Comparison of ENCODE assay signal across 8 mouse cellular contexts in genomic region chr5:137381152-137381551, GRCm38 (mm10). TPM values are rescaled to one million over a fixed set of nuclear protein-coding genes. Genes with fewer than 3 reads are reported as not detected.
DNase-seq lines count a peak whose midpoint lies in the region; ATAC-seq and TF ChIP-seq lines count a peak whose summit lies in the region.

No protein-coding gene starts in this region.

- ATAC-seq in intestine, embryonic 14.5 days (replicated peaks; ENCODE audit: low FRiP score, low TSS enrichment, low read depth) = no peak
- ATAC-seq in intestine, embryonic 15.5 days = no peak
- peak; percentile 42; the same call in 1 of the 2 replicates for ATAC-seq in granulocyte monocyte progenitor cell, adult 5-6 weeks (replicated peaks; ENCODE audit: poor library complexity, severe bottlenecking)
- no peak for ATAC-seq in activated CD4-positive, CD25-positive, alpha-beta regulatory T cell, adult 4 months

- WGBS in intestine, embryonic 14.5 days = 42% methylated on average over 4 of the region's 4 CpGs
- WGBS in intestine, embryonic 15.5 days = 48% methylated on average over 4 of the region's 4 CpGs

- no peak overlapping the region for H3K4me2 ChIP-seq in intestine, embryonic 14.5 days (ENCODE audit: low read length)
- no peak overlapping the region for H3K4me2 ChIP-seq in intestine, embryonic 15.5 days (replicated peaks)

- H3K4me3 ChIP-seq in intestine, embryonic 14.5 days (ENCODE audit: low read depth, low read length) = no peak overlapping the region
- no peak overlapping the region for H3K4me3 ChIP-seq in intestine, embryonic 15.5 days (replicated peaks)
- no peak overlapping the region for H3K4me3 ChIP-seq in ES-E14 (ENCODE audit: insufficient read depth in 1 of 2, low read depth in 1 of 2, low read length in 2 of 2, poor library complexity in 1 of 2, severe bottlenecking in 1 of 2)

- no peaks in the 10 kb centered on the region for H3K27me3 ChIP-seq in intestine, embryonic 14.5 days (replicated peaks; ENCODE audit: control insufficient read depth, insufficient read depth, low read length)
- H3K27me3 ChIP-seq in intestine, embryonic 15.5 days (replicated peaks) = no peaks in the 10 kb centered on the region

- H3K4me1 ChIP-seq in intestine, embryonic 14.5 days (replicated peaks; ENCODE audit: control insufficient read depth, insufficient read depth, low read length) = 0 out of 2 replicates have a peak, but pooled peaks cover 3% of the 10 kb centered on the region
- peaks cover 4% of the 10 kb centered on the region; the same call in 1 of the 2 replicates for H3K4me1 ChIP-seq in intestine, embryonic 15.5 days (replicated peaks)
- peaks cover 5% of the 10 kb centered on the region in 2 experiments; a peak in 3 of 4 replicates for H3K4me1 ChIP-seq in ES-E14 (ENCODE audit: control insufficient read depth in 2 of 2, insufficient read depth in 2 of 2, low read length in 2 of 2, poor library complexity in 1 of 2)

- no peak overlapping the region for H3K27ac ChIP-seq in intestine, embryonic 14.5 days (ENCODE audit: low read depth)
- no peak overlapping the region for H3K27ac ChIP-seq in intestine, embryonic 15.5 days
- no peak overlapping the region for H3K27ac ChIP-seq in ES-E14 (ENCODE audit: insufficient read depth, low read depth, low read length, poor library complexity, severe bottlenecking)

- in situ Hi-C loops in ES-E14 (cut with MboI; ENCODE audit: low sequenced_read_pairs in 2 of 2, unreplicated experiment in 2 of 2) = no loop called here

- H3K9me3 ChIP-seq in intestine, embryonic 14.5 days (ENCODE audit: control insufficient read depth, low read length) = no peaks in the 10 kb centered on the region
- no peaks in the 10 kb centered on the region for H3K9me3 ChIP-seq in intestine, embryonic 15.5 days
- no peaks in the 10 kb centered on the region for H3K9me3 ChIP-seq in ES-E14 (ENCODE audit: control insufficient read depth, insufficient read depth, low read depth, low read length)

- peak; percentile 71 for DNase-seq in intestine, embryonic 14.5 days (ENCODE audit: low spot score)
- peak; percentile 75 for DNase-seq in ES-E14 (ENCODE audit: low read depth, low spot score)
- DNase-seq in cerebellum, adult 11-12 months = peak; percentile 24
- peak; percentile 66 for DNase-seq in left cerebral cortex, postnatal 4 days
- DNase-seq in retina, postnatal 7 days (ENCODE audit: low read depth, low spot score) = peak; percentile 30

- no peaks in the 10 kb centered on the region for H3K36me3 ChIP-seq in intestine, embryonic 14.5 days (ENCODE audit: control insufficient read depth, insufficient read depth, low read length)
- no peaks in the 10 kb centered on the region for H3K36me3 ChIP-seq in intestine, embryonic 15.5 days
- H3K36me3 ChIP-seq in ES-E14 (ENCODE audit: control insufficient read depth, insufficient read depth, low read length, poor library complexity, severe bottlenecking) = no peaks in the 10 kb centered on the region

- H3K9ac ChIP-seq in intestine, embryonic 14.5 days (ENCODE audit: low read length) = no peak overlapping the region
- H3K9ac ChIP-seq in intestine, embryonic 15.5 days = no peak overlapping the region
- H3K9ac ChIP-seq in ES-E14 (ENCODE audit: insufficient read depth, low read depth, low read length, poor library complexity, severe bottlenecking) = no peak overlapping the region

- intact Hi-C loops in left cerebral cortex, postnatal 4 days (cut with DNase I) = no loop called here

TF ChIP-seq in ES-E14, 5 proteins besides CTCF, POLR2A, EP300 and RAD21:
- TF ChIP-seq ZC3H11A (IDR thresholded peaks at IDR 0.05; ENCODE audit: borderline replicate concordance, low read depth, low read length) = peak; percentile 38; the same call in 1 of the 2 replicates
- TF ChIP-seq MAFK (IDR thresholded peaks at IDR 0.05; ENCODE audit: insufficient read depth, low read depth, low read length) = no peak
- no peak for TF ChIP-seq CHD2 (IDR thresholded peaks at IDR 0.05; ENCODE audit: low read depth, low read length)
- no peak for TF ChIP-seq HCFC1 (IDR thresholded peaks at IDR 0.05; ENCODE audit: borderline replicate concordance, insufficient read depth, low read length)
- no peak for TF ChIP-seq ZNF384 (IDR thresholded peaks at IDR 0.05; ENCODE audit: low read depth, low read length)

RNA-seq across cellular contexts. Expression of gene Ephb4, which starts 31.2 kb away (rescaled TPM):
- polyA plus RNA-seq in intestine, embryonic 14.5 days (2014; fragmentation: Nextera tagmentation; extraction: Ambion mirVana) = 48.2 and 51.3 TPM in 2 replicates
- polyA plus RNA-seq in intestine, embryonic 15.5 days (2015; fragmentation: Nextera tagmentation; extraction: Ambion mirVana) = 36.7 and 37.6 TPM in 2 replicates
- total RNA-seq in ES-E14 (2012; rRNA removed) = 34.3 and 58.8 TPM in 2 replicates
- total RNA-seq in granulocyte monocyte progenitor cell, adult 5-6 weeks (2014; fragmentation: Nextera tagmentation) = not detected in 2 replicates
- total RNA-seq in granulocyte monocyte progenitor cell, adult 5-6 weeks (2017) = not detected in 2 replicates
- 10 to 100 TPM in 1 of 2 experiments, 1 to 10 TPM in 1; 9.4 to 10.2 TPM for total RNA-seq in left cerebral cortex, postnatal 4 days (2021)
- not detected for polyA plus RNA-seq in activated CD4-positive, CD25-positive, alpha-beta regulatory T cell, adult 4 months (2017; shearing (Covaris generic))

RNA-seq across cellular contexts. Expression of gene Slc12a9, which starts 47.8 kb away (rescaled TPM):
- polyA plus RNA-seq in intestine, embryonic 14.5 days (2014; fragmentation: Nextera tagmentation; extraction: Ambion mirVana) = 7.9 and 9.5 TPM in 2 replicates
- polyA plus RNA-seq in intestine, embryonic 15.5 days (2015; fragmentation: Nextera tagmentation; extraction: Ambion mirVana) = 14.3 and 15.9 TPM in 2 replicates
- 20.9 and 34.9 TPM in 2 replicates for total RNA-seq in ES-E14 (2012; rRNA removed)
- total RNA-seq in granulocyte monocyte progenitor cell, adult 5-6 weeks (2014; fragmentation: Nextera tagmentation) = 16.3 and 26.3 TPM in 2 replicates
- total RNA-seq in granulocyte monocyte progenitor cell, adult 5-6 weeks (2017) = 6.5 and 6.6 TPM in 2 replicates
- 10 to 100 TPM; 28.8 to 31.5 TPM for total RNA-seq in left cerebral cortex, postnatal 4 days (2021)
- polyA plus RNA-seq in activated CD4-positive, CD25-positive, alpha-beta regulatory T cell, adult 4 months (2017; shearing (Covaris generic)) = 10 to 100 TPM in 1 of 2 experiments, 1 to 10 TPM in 1; 7.8 to 10.1 TPM

Comparison
In these comparisons a context has a peak if more than half of its experiments do, and no peak if none do; other contexts are left out.
1. DNase-seq: peak in every context shown above with its lines; median percentile 75 in ES-E14; 71 in intestine, embryonic 14.5 days; 66 in left cerebral cortex, postnatal 4 days; 30 in retina, postnatal 7 days; 24 in cerebellum, adult 11-12 months.
2. RNA of gene Ephb4, which starts 31.2 kb away (total RNA-seq): 34.3 to 58.8 TPM in ES-E14 and 9.4 to 10.2 TPM in left cerebral cortex, postnatal 4 days; not detected in granulocyte monocyte progenitor cell, adult 5-6 weeks; every median in the first group is over 10 times any median in the second.